Mouse (Mus musculus) mouse trophoblast stem cell (cell line): ENCODE results near the gene Cacna1c.

Source experiments
- in situ Hi-C, 2 experiments: fragments of 300-500 bp; cut with MseI, MboI; formaldehyde crosslinking; loops; 2 replicates in 1 of 2; 3 replicates in 1 of 2; pipeline ENCODE4 v1.15.1; 2025

Cacna1c gene

DNA sequence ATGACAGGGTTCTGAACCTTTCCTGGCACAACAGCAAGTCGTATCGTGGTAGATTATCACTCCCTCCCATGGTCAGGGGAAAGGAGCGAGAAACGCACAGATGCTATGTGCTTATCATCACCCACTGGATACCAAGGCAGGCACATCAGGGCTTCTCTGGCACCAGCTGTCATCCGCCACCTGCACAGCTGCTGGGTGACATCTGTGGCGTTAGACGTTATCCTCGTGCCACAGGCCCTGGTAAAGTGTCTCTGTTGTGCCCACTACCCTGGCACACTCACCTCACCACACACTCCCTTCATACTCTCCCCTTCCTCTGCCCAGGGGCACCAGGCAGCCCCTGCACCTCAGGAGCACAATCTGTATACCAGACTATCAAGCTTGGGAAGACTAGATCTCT, 137.8 kb downstream of the Cacna1c start:
- in situ Hi-C loops = no loop called here

DNA sequence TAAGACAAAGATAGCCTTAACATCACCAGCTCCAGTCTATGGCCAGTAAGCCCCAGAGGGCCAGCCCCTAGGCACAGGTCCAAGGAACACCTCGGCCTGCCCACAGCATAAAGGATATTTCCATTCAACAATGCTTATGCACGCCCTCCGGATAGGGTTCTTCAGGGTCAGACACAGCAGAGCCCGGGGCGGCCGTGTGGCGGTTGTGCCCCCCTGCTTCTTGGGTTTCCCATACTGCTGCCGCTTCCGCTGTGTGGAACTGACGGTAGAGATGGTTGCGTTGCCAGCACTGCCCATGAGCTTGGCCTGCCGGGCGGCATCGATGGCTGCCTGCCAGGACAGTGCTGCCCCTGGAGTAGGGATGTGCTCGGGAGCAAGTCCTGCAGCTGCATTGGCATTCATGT, 139.1 kb downstream of the Cacna1c start:
- in situ Hi-C loops = no loop called here

DNA sequence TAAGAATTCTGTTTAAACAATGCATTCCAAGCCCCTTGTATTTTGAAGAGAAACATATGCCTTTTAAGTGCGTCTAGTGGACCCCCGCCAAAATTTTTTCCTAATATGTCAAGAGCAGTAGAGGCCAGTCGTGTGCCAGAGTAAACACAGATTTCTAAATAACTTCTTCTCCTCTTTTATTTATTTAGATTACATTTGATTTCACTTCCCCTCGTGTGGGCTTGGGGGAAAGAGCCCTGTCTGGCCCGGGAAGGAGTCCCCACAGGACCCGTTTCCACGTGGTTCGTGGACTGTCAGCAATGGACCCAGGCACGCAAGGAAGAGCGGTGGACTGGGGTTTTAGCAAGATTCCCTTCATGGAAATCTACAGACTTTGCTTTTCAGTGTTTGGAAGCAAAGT, 143.4 kb downstream of the Cacna1c start:
- in situ Hi-C loops = no loop called here

DNA sequence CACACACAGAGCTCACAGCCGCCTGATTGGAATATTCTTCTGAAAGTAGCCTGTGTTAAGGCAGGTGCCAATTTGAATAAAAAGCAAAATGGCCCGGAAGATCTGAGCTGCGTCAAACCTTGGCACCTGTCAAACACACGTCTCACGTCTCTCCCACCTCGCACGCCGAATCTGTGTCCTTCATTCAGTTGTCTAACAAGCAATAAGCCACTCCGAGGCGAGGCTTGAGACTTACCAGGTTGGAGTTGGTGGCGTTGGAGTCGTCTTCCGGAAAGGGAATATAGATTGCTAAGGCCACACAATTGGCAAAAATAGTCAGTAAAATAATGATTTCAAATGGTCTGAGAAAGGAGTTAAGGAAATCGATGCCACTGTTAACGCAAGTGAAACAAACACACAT, 143.9 kb downstream of the Cacna1c start:
- in situ Hi-C loops = no loop called here

DNA sequence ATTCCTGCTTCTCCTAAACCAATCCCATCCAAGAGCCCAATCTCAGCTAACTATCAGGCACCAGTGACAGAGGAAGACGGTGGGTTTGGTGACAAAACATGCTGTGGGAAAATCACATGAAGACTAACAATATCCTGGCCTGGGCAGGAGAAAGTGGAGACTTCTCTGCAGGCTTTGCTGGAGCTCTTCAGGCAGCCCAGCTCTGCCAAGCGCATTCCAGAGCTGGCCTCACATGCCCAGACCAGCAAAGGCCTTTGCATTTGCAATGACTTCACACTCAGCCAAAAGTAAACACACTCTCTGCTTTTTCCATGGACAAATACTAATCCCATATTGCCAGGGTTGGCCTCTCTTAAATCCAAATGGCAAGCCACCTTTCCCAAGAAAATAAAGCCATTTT, 144.5 kb downstream of the Cacna1c start:
- in situ Hi-C loops = no loop called here

DNA sequence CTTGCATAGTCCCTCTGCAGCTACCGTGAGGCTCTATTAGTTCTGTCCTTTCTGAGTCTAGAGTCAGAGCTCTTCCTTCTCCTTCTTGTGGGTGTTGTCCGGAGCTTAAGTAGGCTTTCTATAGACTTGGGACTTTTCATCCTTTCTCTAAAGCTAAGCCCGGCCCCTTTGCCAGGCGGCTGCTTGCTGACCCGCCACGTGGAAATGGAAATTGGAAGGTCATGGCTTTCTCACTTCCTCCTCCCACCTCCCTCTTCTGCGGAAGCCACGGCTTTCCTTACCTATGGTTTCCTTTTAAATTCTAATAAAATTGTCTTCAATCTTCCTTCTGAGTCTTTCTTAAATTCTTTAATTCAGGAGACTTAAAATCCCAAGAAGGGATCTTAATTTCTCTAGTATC, 148.9 kb downstream of the Cacna1c start:
- in situ Hi-C loops = no loop called here

DNA sequence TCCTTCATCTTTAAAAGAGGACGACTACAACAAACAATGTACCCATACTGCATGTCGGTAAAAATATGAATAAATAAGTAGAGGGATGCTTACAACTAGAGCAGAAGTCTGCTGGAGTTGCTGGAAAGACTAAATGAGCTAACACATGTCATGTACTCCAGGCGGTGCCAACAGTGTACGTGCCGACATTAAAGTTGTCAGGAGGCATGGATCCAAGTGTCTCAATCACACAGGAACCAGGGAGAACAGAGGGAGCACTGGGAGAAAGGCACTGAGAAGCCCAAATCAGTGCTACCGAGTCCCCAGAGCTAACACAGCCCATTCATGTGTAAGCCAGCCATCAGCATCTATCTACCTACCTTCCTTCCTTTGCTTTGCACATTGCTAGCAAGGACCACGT, 150.7 kb downstream of the Cacna1c start:
- in situ Hi-C loops = no loop called here

DNA sequence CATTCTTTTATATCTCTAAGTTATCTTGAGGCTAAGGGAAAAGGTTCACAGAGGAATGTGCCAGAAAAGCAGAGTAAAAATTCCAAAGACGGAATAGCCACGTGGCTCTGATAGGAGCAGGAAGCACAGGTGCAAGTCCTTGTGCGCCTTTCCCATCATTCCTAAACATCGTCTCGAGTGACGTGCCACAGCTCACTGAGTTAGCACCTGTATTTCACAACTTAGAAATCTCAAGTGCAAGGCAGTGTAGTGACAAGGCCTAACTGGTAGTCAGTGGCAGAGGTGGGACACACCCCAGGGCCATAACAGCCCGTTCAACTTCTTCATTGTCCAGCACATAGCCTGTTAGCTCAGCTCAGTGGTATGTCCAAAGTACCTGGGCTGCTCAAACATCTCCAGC, 152.1 kb downstream of the Cacna1c start:
- in situ Hi-C loops = no loop called here

DNA sequence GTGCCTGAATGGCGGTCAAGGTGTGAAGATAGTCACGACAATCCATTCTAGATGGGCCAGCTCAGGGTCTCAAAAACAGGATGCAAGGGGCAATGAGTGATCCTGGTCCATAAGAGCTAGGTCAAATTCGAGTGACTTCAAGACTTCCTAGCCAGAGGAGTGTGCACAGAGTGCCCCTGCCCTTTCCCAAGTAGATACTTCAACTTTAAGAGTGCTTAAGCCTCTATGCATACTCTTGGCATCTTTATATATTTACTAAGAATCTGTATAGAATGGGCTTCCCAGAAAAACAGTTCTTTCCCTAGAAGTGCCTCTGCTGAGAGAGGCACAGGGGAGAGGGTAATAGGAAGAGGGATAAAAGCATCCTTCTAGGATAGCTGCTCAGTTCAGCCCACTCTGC, 153.4 kb downstream of the Cacna1c start:
- in situ Hi-C loops = no loop called here

DNA sequence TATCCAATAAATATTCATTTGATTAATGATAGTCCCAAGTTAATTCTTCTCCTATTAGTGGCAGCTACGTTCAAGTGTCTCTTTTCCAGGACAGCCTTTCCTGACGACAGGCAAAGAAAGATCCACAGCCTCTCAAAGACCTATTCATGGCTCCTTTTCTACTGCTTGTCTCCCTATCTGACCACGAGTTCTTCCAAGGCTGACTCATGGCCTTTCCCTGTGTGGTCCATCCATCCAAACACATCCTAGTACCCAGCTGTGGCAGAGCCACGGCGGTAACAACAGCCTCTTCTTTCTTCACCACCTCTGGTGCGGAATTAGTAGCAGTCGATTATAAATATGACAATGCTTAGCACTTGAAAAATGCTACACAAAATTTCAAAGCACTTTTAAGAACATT, 155.3 kb downstream of the Cacna1c start:
- in situ Hi-C loops = no loop called here

DNA sequence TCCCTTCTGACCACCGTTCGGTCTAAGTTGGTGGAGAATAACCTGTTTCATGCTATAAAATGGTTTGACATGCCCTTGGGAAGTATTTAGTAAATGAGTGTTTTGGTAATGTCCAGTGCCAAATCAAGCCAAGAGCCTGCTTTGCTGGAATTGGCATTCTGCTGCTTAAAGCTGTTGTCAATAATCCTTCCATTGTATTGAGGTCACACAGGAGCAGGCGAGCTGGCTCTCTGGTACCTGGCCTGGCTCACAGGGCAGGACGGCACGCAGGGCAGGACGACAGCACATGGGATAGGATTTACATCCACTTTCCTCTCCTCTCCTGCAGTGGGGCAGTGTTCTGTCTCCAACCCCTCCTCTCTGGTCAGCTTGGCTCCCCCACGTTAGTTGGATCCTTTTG, 156.4 kb downstream of the Cacna1c start:
- in situ Hi-C loops = no loop called here

DNA sequence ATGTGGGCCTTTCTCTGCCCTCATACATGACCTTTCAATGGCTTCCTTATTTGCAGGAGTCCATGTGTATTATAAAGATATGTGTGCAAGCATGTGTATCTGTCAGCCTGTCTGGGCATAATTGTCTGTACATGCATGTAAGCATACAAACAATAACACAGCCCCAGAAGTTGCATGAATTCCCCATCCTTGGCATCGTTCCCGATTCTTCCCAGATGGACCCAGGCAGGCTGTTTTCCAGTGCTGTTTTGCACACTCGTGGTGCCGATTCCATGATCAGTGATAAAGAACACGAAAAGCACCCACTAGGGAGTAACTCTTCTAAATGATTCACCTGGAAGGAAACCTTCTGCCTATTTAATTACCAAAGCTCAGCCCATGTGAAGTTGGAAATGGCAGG, 156.9 kb downstream of the Cacna1c start:
- in situ Hi-C loops = no loop called here

DNA sequence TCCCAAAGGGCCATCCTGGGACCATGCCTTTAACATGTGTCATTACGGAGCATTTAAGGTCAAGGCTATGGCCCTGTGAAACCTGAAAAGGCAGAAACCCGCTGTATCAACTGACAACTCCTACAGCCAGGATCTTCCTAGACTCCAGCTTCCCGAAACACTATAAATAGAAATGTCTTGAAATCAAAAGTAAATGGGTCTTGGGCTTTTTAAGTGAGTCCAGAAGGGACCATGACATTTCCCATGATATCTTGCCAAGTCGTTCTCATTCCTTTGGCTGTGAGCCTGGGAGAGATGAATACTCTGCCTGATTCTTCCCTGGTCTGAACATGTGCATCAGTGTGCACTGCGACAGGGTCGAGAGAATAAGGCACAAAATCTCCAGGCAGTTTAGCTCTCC, 158.4 kb downstream of the Cacna1c start:
- in situ Hi-C loops = no loop called here

DNA sequence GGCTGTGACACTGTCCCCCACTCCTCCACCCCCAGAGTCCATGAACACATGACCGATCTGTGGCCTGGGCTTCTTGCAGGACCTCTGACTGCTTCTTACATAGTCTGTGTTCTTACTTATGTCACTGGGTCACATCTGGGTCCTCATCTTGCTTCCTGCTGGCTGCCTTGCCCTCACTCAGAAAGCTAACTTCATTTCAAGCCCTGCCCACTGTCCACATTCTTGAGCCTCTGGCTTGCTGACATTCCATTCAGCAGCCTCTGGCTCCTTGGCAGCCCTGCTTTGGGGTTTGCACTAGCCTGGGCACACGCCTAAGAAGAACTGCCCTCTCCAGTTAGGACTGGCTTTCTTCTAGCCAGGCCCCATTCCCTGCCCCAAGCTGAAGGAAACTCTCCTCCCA, 159.2 kb downstream of the Cacna1c start:
- in situ Hi-C loops = no loop called here

DNA sequence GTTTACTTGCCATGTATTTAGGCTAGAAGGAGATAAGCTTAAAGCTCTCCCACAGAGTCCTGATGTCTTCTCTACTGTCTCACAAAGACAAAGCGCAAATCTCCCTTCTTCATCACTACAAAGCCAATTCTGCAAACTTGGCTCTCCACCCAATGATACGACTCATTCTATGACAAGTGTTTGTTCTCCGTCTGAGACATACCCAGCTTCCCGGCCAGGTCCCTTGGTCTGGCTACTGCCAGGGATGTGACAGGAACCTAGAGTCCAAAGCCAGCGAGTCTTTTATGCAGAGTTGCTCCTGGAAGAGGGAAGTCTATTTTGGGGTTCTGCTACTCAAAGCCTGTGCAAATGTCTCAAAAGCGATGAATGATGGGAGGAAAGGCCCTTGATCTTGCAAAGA, 160.9 kb downstream of the Cacna1c start:
- in situ Hi-C loops = no loop called here

DNA sequence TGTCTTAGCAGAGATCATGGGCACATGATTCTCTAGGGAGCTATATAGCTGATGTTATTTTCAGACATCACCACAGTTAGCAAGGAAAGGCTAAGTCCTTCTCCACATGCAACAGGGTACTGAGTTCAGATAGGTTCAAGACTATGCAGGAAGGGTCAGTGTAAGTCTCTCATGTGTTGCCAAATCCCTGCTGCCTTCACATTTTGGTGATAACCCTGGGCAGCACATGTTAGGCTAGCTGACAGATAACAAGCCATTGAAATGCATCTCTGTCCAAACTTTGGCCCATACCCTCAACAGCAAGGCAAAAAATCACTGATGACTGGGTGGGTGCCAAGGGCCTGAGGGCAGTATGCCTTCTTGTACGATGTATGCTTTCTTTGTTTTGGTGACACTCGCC, 161.3 kb downstream of the Cacna1c start:
- in situ Hi-C loops = no loop called here

DNA sequence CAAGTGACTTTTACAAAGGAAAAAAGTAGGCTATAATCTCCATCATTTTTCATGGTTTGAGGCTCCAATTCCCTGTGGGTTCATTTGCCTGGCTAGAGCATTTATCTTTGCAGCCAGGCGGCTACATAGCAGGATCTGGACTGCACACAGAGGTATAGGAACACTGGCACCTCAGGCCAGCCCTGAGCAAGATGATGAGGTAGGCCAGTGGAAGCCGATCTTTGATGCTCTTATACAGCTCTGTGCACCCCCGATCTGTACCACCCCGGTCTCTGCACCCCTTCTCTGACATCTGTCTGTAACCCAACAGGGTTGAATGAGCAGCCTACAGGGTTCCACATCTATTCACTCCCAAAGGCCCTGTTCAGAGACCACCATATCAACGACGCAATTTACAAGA, 168.3 kb downstream of the Cacna1c start:
- in situ Hi-C loops = no loop called here

DNA sequence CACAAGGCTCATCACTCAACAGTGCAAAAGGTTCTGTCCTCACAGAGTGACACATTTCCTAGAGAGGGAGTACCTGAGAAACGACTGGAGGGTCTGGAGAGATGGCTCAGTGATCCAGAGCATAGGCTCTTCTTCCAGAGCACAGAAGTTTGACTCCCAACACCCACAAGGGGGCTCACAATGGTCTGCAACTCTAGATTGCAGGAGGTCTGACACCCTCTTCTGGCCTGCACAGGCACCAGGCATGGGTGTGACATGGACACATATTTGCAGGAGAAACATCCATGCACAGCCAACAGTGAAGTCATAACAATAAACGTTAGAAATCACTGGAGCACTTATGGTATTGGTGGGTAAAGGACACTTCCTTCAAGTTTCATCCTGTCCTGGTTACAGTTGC, 173.4 kb downstream of the Cacna1c start:
- in situ Hi-C loops = no loop called here

DNA sequence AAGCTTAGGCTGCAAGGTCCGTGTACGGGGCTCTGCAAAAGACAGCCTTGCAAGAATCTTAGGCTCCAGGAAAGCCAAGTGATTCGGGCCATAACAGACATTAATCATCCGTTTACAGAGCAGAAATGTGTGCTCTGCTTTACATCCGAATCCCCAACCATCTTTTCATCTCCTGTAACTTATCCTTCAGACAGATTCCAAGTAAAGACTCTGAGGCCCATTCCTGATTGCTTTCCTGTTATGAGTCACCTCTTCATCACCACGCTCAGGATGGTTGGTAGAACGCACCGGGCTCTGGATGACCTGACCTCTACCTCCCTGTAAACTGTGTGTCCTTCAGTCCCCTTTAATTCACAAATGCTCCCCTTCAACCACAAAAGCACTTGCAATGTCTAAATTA, 175.0 kb downstream of the Cacna1c start:
- in situ Hi-C loops = no loop called here

DNA sequence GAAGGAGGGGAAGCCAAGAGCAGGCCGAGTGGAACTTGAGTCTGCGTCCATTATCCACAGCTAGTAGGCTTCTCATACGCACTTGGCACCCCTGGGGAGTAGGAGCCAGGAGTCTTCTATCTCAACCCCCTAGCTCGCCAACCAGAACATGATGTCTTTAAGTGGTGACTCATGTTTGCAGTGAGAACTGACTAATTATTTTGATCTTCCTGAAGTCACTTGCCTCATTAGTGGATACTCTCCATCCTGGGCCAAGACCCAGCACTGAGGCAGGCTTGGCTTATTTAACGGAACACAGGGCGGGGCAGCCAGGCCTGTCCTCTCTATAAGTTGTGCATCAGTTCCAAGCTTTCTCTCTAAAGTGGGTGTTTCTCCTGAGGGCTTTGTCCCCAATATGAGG, 177.3 kb downstream of the Cacna1c start:
- in situ Hi-C loops = no loop called here

DNA sequence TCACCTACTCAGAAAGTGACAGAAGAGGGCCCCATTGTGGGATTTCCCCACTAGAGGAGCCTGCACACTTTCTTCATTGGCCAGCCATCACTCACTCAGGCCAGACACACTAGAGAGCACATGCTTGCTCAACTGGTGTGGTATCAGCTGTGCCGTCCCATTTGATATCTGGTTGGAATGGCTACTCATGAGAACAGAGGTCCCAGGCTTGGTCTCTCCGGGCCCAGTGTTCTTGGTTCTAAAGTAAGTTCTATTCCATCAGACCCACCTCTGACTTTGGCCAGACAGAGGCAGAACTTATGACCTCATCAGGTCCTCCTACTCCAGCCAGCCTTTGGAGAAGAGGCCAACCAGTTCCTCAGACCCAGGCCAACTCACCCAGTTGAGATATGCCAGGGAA, 178.0 kb downstream of the Cacna1c start:
- in situ Hi-C loops = no loop called here

DNA sequence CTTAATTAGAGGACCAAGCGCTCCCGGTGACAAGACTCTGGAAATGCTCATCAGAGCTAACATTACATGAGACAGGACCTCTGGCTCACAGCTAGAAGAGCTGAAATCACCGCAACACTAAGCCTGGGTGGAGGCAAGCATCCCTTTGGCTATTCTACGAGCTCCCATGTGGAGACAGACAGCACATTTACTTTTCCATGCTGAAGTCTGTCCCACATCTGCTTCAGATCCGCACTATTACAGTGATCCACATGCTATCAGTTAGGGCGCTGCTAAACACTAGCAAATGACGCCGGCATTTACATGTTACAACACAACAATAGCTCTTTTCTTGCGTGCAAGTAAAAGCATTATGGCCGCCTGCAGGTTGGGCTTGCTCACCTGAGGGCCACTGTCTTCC, 178.7 kb downstream of the Cacna1c start:
- in situ Hi-C loops = no loop called here

DNA sequence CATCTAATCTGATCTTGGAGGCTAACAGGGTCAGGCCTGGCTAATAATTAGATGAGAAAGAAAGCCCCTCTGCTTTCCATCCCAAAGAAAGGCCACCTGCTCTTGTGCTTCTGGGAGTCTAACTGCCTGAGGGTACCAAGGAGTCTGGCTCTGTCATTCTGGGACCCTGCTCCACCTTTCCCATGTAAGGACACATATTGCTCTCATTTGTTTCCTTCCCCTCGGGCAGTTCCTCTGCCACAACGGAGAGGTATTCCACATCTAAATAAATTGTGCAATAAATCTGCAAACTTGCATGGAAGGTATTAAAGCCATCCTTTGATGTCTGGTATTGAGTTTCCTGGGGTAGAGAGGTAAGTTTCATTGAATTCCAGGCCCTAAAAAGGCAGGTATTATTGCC, 180.9 kb downstream of the Cacna1c start:
- in situ Hi-C loops = no loop called here

DNA sequence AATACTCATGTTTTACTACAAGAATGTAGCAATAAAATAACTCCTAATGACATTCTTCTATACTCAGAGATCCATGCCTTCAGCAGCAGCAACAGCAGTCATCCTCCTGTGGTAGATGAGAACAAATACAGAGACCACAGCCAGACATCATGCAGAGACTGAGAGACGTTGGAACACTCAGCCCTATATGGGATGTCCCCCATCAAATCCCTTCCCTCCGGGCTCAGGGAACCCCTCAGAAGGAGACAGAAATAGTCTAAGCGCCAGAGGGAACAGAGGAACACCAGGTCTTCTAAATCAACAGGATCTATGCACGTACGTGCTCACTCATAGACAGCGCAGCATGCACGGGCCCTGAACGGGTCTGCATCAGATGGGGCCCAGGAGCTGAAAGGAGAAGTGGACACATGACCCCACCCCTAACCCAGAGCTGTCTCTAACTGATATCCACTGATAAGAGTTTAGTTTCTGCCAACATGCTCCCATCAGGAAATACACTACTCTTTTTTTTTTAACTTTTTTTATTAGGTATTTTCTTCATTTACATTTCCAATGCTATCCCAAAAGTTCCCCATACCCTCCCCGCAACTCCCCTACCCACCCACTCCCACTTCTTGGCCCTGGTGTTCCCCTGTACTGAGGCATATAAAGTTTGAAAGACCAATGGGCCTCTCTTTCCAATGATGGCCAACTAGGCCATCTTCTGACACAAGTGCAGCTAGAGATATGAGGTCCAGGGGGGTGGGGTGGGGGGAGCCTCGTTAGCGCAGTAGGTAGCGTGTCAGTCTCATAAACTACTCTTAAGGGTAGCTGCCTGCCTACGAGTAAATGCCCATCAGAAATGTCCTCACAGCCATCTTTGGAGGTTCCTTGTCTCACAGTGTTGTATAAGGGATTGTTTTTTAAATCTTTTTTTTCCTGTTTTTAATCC, 182.8 kb downstream of the Cacna1c start:
- in situ Hi-C loops = no loop called here
